Mouse (Mus musculus) left cerebral cortex, postnatal 10 days (tissue): ENCODE results near the gene Ascc1. TPM values are rescaled to one million over a fixed set of nuclear protein-coding genes. Genes with fewer than 3 reads are reported as not detected.
"Not testable (repeated sequence)": the region's sequence is repeated elsewhere in the genome, so short reads cannot be mapped to it uniquely, and the experiment has no call there.

Experiments used
- DNase-seq, 2 experiments: peaks; one replicate each; pipeline ENCODE4 v3.0.0; 2021 to 2022; ENCODE audit warnings: low spot score in 2 of 2, mixed read lengths in 1 of 2; ENCODE audit errors: extremely low spot score in 1 of 2
- intact Hi-C: fragments of 180-260 bp; cut with DNase I; formaldehyde crosslinking; loops from one replicate; pipeline ENCODE4 v1.15.1; 2025
- total RNA-seq, 2 experiments: library from RNA; stranded (reverse); gene quantifications; 2 replicates each; pipeline ENCODE4 v1.2.3; 2021

Ascc1 gene
- total RNA-seq, 2 experiments from 2014 or later: 18.4 to 22.2 TPM

- no peak for DNase-seq
- intact Hi-C loops: no loop called here
Observed at GRCm38 (mm10) chr10:59973400-59973799, 29.2 kb upstream of the Ascc1 start.

GRCm38 (mm10) chr10:59974191-59974664 is 28.4 kb upstream of the Ascc1 start:
- DNase-seq: peak in 1 of 2 experiments; percentile 77

GRCm38 (mm10) chr10:59974786-59975185 is 27.8 kb upstream of the Ascc1 start:
- no peak for DNase-seq
- intact Hi-C loops: no loop called here

More at GRCm38 (mm10) chr10:59974191-59974664, 28.4 kb upstream of the Ascc1 start:
- intact Hi-C loops: no loop called here

GRCm38 (mm10) chr10:59977141-59977540 is 25.5 kb upstream of the Ascc1 start:
- intact Hi-C loops: no loop called here
- DNase-seq: no peak

- intact Hi-C loops: no loop called here
- DNase-seq: no peak
Observed at GRCm38 (mm10) chr10:59977715-59978343, 24.8 kb upstream of the Ascc1 start.

GRCm38 (mm10) chr10:59978401-59978800 is 24.2 kb upstream of the Ascc1 start:
- no peak for DNase-seq
- intact Hi-C loops: no loop called here

- peak in 1 of 2 experiments; percentile 91 for DNase-seq
Observed at GRCm38 (mm10) chr10:59978873-59979743, 23.5 kb upstream of the Ascc1 start.

GRCm38 (mm10) chr10:59980815-59981244 is 21.8 kb upstream of the Ascc1 start:
- DNase-seq: peak in 1 of 2 experiments; percentile 43
- intact Hi-C loops: no loop called here

More at GRCm38 (mm10) chr10:59978873-59979743, 23.5 kb upstream of the Ascc1 start:
- intact Hi-C loops: no loop called here

- intact Hi-C loops: no loop called here
Observed at GRCm38 (mm10) chr10:59981336-59981735, 21.3 kb upstream of the Ascc1 start.

GRCm38 (mm10) chr10:59981792-59982191 is 20.8 kb upstream of the Ascc1 start:
- intact Hi-C loops: no loop called here
- no peak for DNase-seq

More at GRCm38 (mm10) chr10:59981336-59981735, 21.3 kb upstream of the Ascc1 start:
- no peak for DNase-seq

GRCm38 (mm10) chr10:59982379-59982873 is 20.2 kb upstream of the Ascc1 start:
- intact Hi-C loops: no loop called here
- DNase-seq: no peak

GRCm38 (mm10) chr10:59988036-59988435 is 14.6 kb upstream of the Ascc1 start:
- no peak for DNase-seq
- intact Hi-C loops: no loop called here

GRCm38 (mm10) chr10:59990393-59990792 is 12.2 kb upstream of the Ascc1 start:
- DNase-seq: no peak
- intact Hi-C loops: no loop called here

- intact Hi-C loops: no loop called here
Observed at GRCm38 (mm10) chr10:59991262-59991880, 11.2 kb upstream of the Ascc1 start.

GRCm38 (mm10) chr10:59992024-59992423 is 10.6 kb upstream of the Ascc1 start:
- intact Hi-C loops: no loop called here
- no peak for DNase-seq

More at GRCm38 (mm10) chr10:59991262-59991880, 11.2 kb upstream of the Ascc1 start:
- DNase-seq: no peak

GRCm38 (mm10) chr10:59993813-59994212 is 8.8 kb upstream of the Ascc1 start:
- DNase-seq, intact Hi-C loops: not testable (repeated sequence)

GRCm38 (mm10) chr10:59995889-59996288 is 6.7 kb upstream of the Ascc1 start:
- intact Hi-C loops: no loop called here
- no peak for DNase-seq

- DNase-seq: peak in 1 of 2 experiments; percentile 56
- intact Hi-C loops: no loop called here
Observed at GRCm38 (mm10) chr10:59997591-59997990, 5.0 kb upstream of the Ascc1 start.

GRCm38 (mm10) chr10:59999057-59999456 is 3.5 kb upstream of the Ascc1 start:
- intact Hi-C loops: no loop called here
- DNase-seq: no peak
